Mouse (Mus musculus): ENCODE data around the gene Lgals7. TPM values are rescaled to one million over a fixed set of nuclear protein-coding genes. Genes with fewer than 3 reads are reported as not detected.
"Not testable (repeated sequence)": the region's sequence is repeated elsewhere in the genome, so short reads cannot be mapped to it uniquely, and the experiment has no call there.

Lgals7 gene
- total RNA-seq, 1 experiment from 2014 or later: 0.82 TPM

DNA sequence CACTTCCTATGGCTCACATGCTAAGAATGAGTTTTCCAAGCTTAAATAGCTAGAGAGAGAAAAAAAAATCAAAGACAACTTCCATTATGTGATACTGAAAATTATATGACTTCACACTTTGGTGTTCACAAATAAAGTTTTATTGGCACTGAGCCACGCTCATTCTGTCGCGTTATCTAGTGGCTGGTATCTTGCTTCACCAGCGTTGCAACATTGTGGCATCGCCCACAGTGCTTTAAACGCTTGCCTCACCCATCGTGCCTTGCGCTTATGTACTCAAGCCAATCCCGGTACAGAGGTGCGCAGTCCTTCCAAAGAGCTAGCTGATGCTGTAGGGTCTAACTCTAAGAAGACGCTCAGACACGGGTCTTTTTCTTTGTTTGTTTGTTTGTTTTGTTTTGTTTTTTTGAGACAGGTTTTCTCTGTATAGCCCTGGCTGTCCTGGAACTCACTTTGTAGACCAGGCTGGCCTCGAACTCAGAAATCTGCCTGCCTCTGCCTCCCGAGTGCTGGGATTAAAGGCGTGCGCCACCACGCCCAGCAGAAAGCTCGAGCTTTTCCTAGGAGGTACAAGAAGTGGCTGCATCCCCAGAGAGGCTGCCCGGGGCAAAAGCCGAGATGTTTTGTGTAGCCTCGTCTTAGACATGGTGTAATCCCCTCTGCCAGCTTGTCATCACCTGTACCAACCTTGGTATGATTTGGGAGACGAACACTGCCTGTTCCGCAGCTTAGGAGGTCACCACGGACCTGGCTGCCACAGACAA, 7.4 kb downstream of the Lgals7 start:
- ATAC-seq (replicated peaks; ENCODE audit: low read depth, poor library complexity, severe bottlenecking): no peak

DNA sequence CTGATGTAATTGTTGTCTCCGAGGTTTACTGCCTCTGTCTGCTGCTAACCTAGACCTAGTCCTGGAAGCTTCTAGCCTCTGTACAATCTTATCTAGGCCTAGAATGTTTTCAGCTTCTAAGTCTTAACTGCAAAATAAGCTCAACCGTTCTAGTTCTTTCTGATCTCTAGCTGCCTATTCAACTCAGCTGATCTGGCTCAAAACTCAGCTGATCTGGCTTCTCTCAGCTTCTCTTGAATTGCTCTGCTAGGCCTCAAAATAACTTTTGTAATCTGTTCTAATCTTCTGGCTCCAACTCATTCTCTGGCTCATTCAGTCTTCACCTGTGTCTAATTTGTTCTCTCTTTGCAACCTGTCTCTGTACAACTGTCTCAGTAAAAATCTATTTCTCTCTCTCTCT, 10.9 kb downstream of the Lgals7 start:
- no peak for ATAC-seq (replicated peaks; ENCODE audit: low read depth, poor library complexity, severe bottlenecking)

DNA sequence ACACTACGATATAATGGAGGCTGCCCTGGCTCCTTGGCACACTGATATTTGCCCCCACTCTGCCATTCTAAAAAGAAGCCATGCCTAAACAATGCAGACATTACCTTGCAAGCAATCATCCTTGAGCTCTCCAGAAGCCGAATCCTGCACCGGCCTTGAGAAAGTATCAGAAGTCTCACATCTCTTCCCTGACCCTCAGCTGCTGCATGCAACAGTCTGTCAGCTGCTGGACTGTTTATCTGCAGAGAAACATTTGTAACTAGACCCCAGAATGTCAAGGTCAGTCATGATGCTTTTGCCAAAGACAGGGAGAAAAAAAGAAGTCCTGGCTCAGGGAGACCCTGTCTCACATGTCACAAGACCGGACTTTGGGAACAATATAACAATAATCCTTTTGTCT, 12.4 kb downstream of the Lgals7 start:
- no peak for ATAC-seq (replicated peaks; ENCODE audit: low read depth, poor library complexity, severe bottlenecking)

DNA sequence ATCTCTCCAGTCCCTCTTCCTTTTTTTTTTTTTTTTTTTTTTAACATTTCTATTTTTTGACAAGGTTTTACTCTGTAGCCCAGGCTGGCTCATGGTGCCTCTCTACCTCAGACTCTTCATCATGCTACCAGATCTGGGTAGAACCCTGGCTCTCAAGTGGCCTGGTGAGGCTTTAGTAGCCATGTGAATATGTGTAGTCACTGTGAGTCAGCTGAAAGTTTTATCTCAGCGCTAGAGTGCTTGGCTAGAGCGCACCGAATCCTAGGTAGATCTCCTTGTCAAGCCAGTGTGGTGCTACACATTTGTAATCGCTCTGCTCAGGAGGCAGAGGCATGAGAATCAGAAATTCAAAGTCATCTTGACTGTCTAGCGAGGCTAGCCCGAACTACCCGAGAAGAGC, 13.5 kb downstream of the Lgals7 start:
- ATAC-seq (replicated peaks; ENCODE audit: low read depth, poor library complexity, severe bottlenecking): no peak

DNA sequence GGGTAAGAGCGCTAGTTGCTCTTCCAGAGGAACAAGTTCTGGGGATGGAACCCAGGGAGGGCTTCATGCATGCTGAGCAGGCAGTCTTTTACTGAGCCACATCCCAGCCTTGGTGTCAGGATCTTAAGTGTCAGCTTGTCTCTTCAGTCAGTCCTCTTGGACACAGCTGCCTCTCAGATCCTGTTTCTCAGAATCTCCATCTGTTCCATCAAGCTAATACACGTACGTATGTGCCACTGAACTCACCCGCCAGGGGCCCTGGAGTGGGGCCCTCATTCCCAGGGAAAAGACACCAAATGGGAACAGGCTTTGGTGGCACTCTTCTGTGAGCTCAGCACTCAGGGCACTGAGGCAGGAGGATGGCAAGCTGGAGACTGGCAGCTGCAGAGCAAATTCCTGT, 14.2 kb downstream of the Lgals7 start:
- no peak for ATAC-seq (replicated peaks; ENCODE audit: low read depth, poor library complexity, severe bottlenecking)

DNA sequence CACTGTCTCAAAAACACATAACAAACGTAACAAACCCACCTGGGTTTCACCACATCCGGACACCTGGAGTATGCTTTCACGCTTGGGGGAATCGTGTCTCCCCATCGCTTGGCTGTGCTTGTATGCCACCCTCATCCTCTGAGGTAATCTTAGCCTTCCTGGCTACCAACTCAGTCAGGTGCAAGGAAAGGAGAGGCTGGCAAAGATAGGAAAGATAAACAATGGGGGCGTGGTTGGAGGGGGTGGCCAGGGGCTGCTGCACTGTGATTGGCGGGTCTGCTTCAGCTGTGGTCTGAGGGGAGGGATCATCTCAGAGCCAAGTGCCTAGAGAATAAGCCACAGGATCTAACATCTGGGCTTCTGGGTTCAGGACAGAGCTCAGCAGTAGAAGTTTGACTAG, 16.0 kb downstream of the Lgals7 start:
- no peak for ATAC-seq (replicated peaks; ENCODE audit: low read depth, poor library complexity, severe bottlenecking)

DNA sequence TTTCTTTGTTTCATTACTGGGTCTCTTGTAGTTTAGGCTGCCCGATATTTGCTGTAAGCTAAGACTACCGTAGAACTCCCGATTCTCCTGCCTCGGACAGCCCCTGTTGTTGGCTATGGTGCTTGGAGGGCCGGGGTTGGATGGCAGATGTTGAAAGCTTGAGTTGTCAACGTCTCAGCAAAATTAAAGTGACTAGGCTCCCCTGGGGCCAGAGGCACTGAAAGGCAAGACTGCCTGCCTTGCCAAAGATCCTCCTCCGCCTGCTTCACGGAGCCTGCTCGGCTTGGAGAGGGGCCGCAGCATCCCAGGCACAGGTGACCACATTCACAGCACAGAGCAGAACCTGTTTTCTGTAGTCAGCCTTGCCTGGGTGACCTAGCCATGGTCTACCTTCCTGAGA, 16.9 kb downstream of the Lgals7 start:
- no peak for ATAC-seq (replicated peaks; ENCODE audit: low read depth, poor library complexity, severe bottlenecking)

DNA sequence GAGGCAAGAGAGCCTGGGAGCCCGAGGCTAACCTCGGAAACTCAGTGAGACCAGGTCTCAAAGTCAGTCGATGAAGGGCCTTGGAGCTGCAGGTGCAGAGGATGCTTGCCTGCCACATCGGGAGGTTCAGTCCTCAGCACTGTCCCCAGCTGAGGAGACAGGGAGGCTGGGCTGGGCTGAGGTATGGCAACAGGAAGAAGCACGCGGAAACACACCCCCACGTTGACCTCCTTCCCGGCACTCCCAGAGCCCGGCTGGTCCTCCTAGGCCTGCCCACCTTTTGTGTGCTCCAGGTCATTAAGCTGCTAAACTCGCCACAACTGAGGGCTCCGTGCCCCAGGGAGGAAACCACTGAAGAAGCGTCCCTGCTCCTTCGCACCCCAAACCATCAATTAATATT, 17.5 kb downstream of the Lgals7 start, which contains the start of gene Capn12:
Gene Capn12, plus strand, starts transcription at position 224 of the 400 bp plus-strand sequence.
- peak; percentile 31; the same call in 1 of the 2 replicates for ATAC-seq (replicated peaks; ENCODE audit: low read depth, poor library complexity, severe bottlenecking)

DNA sequence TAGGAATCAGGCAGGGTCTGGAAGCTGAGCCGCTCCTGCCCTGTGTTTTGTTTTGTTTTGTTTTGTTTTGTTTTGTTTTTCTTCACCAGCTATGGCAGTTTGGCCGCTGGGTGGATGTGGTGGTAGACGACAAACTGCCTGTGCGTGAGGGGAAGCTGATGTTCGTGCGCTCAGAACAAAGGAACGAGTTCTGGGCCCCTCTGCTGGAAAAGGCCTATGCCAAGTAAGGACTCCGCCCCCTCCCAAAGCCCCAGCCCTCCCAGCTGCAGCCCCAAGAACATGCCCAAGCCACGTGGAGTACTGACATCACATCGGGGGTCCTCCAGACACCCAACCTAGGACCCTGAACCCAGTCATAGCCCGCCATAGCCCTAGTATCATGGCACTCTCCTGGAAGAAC, 19.4 kb downstream of the Lgals7 start:
- ATAC-seq (replicated peaks; ENCODE audit: low read depth, poor library complexity, severe bottlenecking): no peak

DNA sequence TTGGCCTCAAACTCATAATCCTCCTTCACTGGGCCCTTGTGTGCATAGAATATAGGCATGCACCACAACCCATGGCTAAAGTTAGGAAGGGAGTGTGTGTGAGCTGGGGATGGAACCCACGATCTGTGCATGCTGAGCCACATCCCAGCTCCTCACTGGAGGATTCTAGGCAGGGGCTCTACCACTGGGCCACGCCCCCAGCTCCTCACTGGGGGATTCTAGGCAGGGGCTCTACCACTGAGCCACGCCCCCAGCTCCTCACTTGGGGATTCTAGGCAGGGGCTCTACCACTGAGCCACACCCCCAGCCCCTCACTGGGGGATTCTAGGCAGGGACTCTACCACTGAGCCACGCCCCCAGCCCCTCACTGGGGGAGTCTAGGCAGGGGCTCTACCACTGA, 20.1 kb downstream of the Lgals7 start:
- ATAC-seq (replicated peaks; ENCODE audit: low read depth, poor library complexity, severe bottlenecking): not testable (repeated sequence)

DNA sequence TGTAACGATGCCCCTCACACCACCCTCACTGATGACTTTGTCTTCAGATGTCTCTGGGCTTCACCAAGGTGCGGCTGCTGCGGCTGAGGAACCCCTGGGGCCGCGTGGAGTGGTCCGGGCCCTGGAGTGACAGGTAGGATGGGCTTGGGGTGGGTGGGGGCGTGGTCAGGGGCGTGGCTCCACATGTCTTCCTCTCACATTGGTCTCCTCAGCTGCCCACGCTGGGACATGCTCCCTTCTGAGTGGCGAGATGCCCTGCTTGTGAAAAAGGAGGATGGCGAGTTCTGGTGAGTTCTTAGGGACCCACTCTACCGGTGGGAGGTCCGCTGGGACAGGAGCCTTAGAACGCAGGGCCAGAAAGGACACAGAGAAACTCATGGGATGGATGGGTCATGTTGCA, 22.8 kb downstream of the Lgals7 start:
- no peak for ATAC-seq (replicated peaks; ENCODE audit: low read depth, poor library complexity, severe bottlenecking)

DNA sequence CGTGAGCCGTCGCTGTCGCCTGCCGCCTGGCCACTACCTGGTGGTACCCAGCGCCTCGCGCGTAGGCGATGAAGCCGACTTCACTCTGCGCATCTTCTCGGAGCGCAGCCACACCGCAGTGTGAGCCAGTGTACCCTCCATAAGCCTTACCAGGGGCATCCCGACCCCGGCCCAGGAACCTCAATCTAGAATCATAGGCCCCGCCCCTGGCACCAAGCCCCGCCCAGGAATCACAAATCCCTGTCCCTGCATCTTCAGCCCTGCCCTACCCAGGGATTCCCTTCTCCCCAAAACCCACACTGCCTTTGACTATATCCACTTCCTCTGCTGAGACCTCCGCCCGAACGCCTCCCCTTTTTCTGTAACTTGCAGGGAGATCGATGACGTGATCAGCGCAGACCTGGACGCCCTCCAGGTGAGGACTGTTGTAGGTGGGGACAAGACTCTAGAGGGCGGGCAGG, 25.1 kb downstream of the Lgals7 start:
- no peak; the same call in 1 of the 2 replicates for ATAC-seq (replicated peaks; ENCODE audit: low read depth, poor library complexity, severe bottlenecking)

DNA sequence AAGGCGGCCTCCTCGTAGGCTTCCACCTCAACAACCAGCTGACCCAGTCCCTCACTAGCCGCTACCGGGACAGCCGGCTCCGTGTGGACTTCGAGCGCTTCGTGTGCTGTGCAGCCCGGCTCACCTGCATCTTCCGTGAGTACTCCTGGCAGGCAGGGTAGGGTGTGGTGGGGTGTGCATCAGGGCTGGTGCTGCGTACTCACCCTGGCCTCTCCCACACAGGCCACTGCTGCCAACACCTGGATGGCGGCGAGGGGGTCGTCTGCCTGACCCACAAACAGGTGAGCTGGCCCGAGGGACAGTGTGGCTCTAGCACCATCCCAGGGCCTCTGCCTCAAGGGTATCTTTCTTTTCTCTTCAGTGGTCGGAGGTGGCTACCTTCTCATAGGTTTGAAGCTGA, 28.9 kb downstream of the Lgals7 start:
- no peak for ATAC-seq (replicated peaks; ENCODE audit: low read depth, poor library complexity, severe bottlenecking)

DNA sequence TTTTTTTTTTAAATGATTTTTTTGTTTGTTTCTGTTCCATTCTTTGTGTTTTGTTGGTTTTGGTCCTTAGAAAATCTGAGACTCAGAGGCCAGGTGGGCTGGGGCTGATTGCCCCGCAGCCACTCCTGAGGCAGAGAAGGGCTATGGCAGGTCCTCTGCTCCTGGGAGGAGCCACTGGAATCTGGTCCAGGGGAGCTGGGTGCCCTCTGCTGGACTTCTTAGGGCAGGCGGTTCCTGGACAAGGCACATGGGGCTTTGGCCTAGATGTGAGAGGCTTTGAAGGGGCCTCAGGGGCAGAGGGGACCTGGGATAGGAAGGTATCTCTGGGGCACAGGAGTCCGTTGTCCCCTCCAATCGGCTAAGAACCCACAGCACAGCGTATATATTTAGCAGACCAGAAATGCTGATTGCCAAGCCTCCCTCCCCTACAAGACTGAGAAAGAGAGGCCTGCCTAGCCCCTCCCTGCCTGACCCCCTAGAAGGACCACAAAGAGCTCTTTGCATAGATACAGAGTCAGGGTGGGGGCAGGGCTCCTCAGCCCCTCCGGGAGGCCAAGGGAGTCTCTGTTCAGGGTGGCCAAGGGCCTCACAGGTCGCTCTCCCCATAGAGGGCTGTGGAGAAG, 30.1 kb downstream of the Lgals7 start:
- peak; percentile 55 for ATAC-seq (replicated peaks; ENCODE audit: low read depth, poor library complexity, severe bottlenecking)

DNA sequence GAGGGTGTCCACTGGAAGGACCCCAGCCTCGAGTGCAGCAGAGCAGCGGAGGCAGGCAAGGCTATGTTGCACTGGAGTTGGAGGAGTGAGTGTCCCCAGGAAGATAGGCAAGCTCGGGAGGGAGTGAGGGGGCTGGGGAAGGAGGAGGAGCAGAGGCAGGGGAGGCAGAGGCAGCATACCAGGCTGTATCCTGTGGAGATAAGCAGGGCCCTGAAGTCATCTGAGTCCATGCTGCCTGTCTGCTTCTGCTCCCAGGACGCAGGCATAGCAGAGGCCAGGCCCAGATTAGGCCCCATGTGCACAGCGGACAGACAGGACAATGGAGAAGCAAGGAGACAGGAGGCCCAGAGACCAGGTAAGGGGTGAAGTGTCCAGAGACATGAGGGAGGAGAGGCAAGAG, 31.3 kb downstream of the Lgals7 start:
- peak; percentile 43 for ATAC-seq (replicated peaks; ENCODE audit: low read depth, poor library complexity, severe bottlenecking)

DNA sequence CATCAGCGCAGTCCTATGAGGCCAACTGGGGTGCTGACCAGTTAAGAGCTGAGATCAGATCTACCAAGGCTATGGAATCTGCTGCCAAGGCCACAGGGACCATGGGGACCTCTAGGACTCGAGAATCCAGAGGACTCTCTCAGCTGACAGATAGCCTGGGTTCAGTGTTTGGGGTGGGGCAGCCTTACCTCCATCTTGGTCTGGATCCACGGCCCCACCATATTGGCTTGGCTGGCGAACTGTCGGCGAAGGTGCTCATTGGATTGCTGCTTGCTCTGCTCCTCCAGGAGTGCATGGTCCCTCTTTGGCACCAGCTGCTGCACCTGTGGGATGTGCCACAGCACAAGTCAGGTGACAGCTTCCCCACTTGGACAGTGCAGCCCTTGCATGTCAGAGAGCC, 34.0 kb downstream of the Lgals7 start:
- no peak for ATAC-seq (replicated peaks; ENCODE audit: low read depth, poor library complexity, severe bottlenecking)

DNA sequence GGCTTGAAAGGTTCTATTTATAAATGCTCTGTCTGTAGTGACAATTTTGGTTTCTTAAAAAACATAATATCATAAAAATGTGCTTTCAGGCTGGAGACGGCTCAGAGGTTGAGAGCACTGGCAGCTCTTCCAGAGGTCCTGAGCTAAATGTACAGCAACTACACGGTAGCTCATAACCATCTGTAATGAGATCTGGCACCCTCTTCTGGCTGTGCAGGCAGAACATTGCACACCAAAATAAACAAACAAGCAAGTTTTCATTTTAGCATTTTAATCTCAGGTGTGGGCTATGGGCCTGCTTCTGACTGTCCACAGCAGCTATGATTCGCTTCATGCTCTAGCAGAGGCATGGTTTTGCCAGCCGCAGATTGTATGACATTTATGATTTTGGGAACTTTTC, 36.3 kb downstream of the Lgals7 start:
- ATAC-seq (replicated peaks; ENCODE audit: low read depth, poor library complexity, severe bottlenecking): no peak

DNA sequence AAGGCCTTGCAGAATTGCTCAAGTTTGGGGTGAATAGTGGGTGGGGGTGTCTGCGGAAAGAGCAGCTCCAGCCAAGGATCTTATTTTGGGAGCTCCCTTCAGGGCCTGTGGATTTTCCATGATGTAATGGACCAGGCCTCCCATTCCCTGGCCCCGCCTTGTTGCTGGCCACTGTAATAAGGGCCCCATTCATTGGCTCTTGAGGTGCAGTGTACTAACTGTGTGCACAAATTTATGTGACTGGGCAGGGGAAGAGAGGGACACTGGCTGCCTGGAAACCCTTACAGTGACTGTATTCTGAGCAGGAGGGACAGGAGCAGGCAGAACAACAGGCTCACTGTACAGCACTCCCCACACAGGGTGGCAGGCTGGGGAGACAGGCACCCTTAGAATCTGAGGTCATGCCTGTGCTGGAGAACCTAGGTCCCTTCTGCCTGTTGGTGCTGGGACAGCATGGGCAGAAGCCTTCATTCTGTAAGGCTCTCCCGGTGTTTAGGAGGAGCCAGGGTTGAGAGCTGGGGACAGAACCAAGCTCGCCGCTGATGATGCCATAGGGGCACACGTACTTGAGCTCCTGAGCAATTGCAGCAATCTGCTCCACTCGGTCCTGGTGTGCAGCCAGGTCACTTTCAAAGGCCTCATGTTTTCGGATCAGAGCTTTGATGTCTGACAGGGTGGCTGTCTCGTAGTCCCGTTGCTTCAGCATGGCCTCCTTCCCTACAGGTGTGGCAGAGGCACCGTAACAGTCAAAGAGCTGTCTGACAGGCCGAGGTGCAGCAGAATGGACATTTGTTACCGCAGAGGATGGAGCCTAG, 37.9 kb downstream of the Lgals7 start:
- no peak for ATAC-seq (replicated peaks; ENCODE audit: low read depth, poor library complexity, severe bottlenecking)

DNA sequence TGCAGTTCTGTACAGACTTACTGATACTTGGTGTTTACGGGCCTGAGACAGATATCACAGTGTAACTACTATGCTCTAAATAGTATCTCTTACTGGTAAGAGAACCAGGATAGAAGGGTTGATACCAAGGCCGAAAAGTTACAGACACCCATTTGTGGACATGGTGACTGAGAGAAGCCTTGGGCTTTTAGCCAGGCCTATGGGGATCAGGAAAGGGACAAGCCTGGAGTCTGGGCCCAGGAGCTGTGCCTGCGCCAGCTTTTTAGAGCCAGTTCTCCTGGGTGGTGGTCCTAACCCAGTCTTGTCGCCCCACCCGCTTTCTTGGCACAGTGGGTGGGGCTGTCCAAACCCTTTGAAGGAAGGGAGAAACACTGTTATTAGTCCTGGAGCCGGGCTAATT, 38.5 kb downstream of the Lgals7 start:
- no peak for ATAC-seq (replicated peaks; ENCODE audit: low read depth, poor library complexity, severe bottlenecking)

DNA sequence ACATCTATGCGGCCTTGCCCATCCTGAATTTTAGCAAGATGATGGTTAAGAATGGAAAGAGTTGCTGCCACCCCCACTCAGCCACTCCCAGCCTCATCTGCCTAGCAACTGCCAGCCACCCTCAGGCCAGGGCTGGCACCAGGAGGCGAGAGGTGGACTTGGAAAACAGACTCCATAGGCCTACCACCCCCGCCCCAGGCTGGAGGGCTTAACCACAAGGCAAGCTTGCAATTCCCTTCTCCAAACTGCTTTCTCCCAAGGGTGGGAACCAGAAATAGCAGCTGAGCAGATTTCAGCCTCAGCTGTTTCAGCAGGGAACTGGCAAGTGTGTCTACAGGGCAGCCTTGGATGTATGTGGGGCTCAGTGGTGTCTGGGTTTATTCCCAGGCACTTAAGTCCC, 39.2 kb downstream of the Lgals7 start:
- ATAC-seq (replicated peaks; ENCODE audit: low read depth, poor library complexity, severe bottlenecking): no peak

DNA sequence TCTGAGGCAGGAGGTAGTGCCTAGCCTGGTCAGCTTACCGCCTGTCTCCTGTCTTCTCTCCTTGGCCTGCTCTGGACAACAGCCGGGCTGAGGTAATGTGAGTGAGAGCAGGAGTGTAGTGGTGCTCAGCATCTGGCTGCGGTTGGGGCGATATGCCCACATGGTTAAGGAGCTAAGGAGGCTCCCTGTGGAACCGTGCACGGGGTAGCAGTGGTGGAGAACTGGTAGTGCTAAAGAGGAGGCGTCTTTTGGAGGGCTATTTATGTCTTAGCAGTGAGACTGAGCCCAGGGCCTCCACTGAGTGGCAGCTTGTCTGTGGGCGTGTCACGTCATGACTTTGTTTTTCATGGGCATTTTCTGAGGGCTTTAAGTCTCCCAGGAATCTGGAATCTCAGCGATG, 40.1 kb downstream of the Lgals7 start:
- no peak for ATAC-seq (replicated peaks; ENCODE audit: low read depth, poor library complexity, severe bottlenecking)

All from common myeloid progenitor, adult 5-6 weeks (primary cell).